Mouse (Mus musculus) ovary, postnatal 10 days (tissue): ENCODE measurements at regions not wholly inside any gene's neighbourhood (a gene's known extent, or its start where the extent isn't known, plus 50 kb on each side); places are given as distances from the start of the nearest gene placed in this dataset.

Source experiments
- DNase-seq: peaks from one replicate; pipeline ENCODE4 v3.0.0; 2022; ENCODE audit warnings: low spot score

GRCm38 (mm10) chr2:160256251-160256650 lies 77.7 kb downstream of the Gm826 start:
- no peak for DNase-seq

GRCm38 (mm10) chr2:160250228-160250627 lies 83.7 kb downstream of the Gm826 start:
- no peak for DNase-seq

GRCm38 (mm10) chr2:160249104-160250093 lies 84.6 kb downstream of the Gm826 start:
- no peak for DNase-seq

- DNase-seq: no peak
Measured at GRCm38 (mm10) chr2:160247286-160247685, 86.7 kb downstream of the Gm826 start.

GRCm38 (mm10) chr2:160246356-160246755 lies 87.6 kb downstream of the Gm826 start:
- DNase-seq: no peak

GRCm38 (mm10) chr2:160244866-160245265 lies 89.1 kb downstream of the Gm826 start:
- no peak for DNase-seq

GRCm38 (mm10) chr2:160240531-160241379 lies 93.2 kb downstream of the Gm826 start:
- no peak for DNase-seq

- no peak for DNase-seq
Measured at GRCm38 (mm10) chr2:160237436-160238104, 96.4 kb downstream of the Gm826 start.

- no peak for DNase-seq
Measured at GRCm38 (mm10) chr2:160236806-160237205, 97.2 kb downstream of the Gm826 start.

- no peak for DNase-seq
Measured at GRCm38 (mm10) chr2:160230786-160231185, 103.2 kb downstream of the Gm826 start.

- no peak for DNase-seq
Measured at GRCm38 (mm10) chr2:160228331-160229035, 105.5 kb downstream of the Gm826 start.

- DNase-seq: no peak
Measured at GRCm38 (mm10) chr2:160225450-160225849, 108.5 kb downstream of the Gm826 start.

- DNase-seq: no peak
Measured at GRCm38 (mm10) chr2:160223366-160223765, 110.6 kb downstream of the Gm826 start.

- DNase-seq: no peak
Measured at GRCm38 (mm10) chr2:160221772-160222171, 112.2 kb downstream of the Gm826 start.

- no peak for DNase-seq
Measured at GRCm38 (mm10) chr2:160220562-160221021, 113.4 kb downstream of the Gm826 start.

GRCm38 (mm10) chr2:160214032-160214812 lies 119.7 kb downstream of the Gm826 start:
- DNase-seq: no peak

- DNase-seq: no peak
Measured at GRCm38 (mm10) chr2:160210507-160210906, 123.5 kb downstream of the Gm826 start.

- DNase-seq: no peak
Measured at GRCm38 (mm10) chr2:160209589-160210264, 124.2 kb downstream of the Gm826 start.

- DNase-seq: no peak
Measured at GRCm38 (mm10) chr2:160208295-160208694, 125.7 kb downstream of the Gm826 start.

- no peak for DNase-seq
Measured at GRCm38 (mm10) chr2:160207226-160207625, 126.7 kb downstream of the Gm826 start.
